Mouse (Mus musculus): ENCODE data around the gene Cops6. TPM values are rescaled to one million over a fixed set of nuclear protein-coding genes. Genes with fewer than 3 reads are reported as not detected.

Cops6 gene
- total RNA-seq (2021) = 100 to 1,000 TPM; 145 to 147 TPM
- long read RNA-seq, experiment 1, transcript Cops6-202 (10 exons, 1,098 nt) = minor isoform, 5 of 303 reads
- long read RNA-seq, experiment 1, transcript Cops6-201 (10 exons, 1,787 nt) = major isoform, 272 of 303 reads
- long read RNA-seq, experiment 1, partial matches to known transcripts = 10 of 303 reads
- long read RNA-seq, experiment 1, other reads (novel, unspliced or antisense) = 16 of 303 reads
- long read RNA-seq, experiment 2, transcript Cops6-202 (10 exons, 1,098 nt) = minor isoform, 9 of 266 reads
- long read RNA-seq, experiment 2, transcript Cops6-201 (10 exons, 1,787 nt) = major isoform, 236 of 266 reads
- long read RNA-seq, experiment 2, partial matches to known transcripts = 8 of 266 reads
- long read RNA-seq, experiment 2, other reads (novel, unspliced or antisense) = 13 of 266 reads

DNA sequence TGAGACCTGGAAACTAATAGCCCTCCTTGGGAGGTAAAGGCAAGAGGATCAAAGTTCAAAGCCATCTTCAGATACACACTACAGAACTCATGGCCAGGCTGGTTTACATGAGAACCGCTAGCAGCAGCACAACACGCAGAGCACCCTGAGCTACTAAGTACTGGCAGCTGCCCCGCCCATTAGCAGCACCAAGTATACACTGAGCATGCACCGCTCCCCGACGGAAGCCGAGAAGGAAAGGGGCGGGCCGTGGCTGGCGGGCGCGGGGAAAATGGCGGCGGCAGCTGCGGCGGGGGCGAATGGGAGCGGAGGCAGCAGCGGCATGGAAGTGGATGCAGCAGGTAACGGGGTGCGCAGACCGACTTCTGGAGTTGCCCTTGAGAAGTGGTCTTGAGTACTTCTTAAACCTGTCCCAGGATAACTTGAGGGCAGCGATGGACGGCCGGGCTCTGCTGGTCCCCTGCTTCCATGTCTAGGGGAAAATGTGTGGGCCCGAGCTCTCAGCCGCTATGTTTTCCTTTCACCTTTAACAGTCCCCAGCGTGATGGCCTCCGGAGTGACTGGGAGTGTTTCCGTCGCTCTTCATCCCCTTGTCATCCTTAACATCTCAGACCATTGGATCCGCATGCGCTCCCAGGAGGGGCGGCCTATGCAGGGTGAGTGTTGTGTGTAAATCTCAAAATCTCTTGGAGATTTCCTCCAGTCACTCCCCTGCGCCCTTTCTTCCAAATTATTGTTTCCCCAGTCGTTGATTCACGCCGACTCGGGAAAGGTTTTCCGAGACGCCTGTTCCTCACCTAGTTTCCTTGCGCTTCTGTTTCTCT is at the start of gene Cops6:
Gene Cops6 (plus strand): TSS at position 230 of the 824 bp plus-strand sequence.
- DNase-seq (ENCODE audit: low spot score in 2 of 2) = peak; percentile 91 to 92

DNA sequence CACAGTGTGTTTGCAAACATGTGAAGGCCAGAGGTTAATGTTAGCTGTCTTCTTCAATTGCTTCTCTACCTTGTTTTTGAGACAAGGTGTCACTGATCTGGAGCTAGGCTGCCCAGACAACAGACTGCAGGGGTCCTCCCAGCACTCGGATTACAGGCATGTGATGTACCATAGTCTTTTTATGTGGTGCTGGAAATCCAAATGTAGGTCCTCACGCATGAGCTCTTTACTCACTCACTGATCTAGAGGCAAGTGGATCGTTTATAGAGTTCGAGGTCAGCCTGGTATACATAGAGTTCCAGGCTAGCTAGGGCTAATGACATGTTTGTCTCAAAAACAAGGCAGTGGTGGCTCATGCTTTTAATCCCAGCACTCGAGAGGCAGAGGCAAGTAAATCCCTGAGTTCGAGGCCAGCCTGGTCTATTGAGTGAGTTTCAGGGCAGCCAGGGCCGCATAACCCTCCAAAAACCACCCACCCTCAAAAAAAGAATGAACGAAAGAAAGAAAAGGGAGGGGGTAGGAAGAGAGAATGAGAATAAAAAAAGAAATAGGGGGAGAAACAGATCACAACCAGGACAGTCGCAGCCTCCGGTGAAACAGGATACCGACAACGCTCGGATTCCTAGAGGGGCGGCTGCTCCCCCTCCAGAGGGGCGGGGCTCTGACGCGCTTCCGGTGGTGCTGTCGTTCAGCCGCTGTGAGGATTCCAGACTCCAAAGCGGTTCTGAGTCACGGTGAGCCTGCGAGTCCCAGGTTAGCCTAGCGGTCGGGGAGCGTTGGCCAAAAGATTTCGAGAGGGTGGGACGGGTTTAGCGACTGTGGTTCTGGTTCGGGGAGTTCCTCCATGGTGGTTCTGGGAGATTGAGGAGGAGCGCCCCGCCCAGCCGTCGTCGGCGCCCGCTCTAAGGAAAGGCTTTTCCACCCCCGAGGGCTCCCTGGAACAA is 44.3 kb upstream of the Cops6 start, which contains the start of gene Zscan21:
Gene Zscan21 (plus strand): TSS at position 649 of the 944 bp plus-strand sequence.
- DNase-seq (ENCODE audit: low spot score in 2 of 2) = peak; percentile 65 to 76

DNA sequence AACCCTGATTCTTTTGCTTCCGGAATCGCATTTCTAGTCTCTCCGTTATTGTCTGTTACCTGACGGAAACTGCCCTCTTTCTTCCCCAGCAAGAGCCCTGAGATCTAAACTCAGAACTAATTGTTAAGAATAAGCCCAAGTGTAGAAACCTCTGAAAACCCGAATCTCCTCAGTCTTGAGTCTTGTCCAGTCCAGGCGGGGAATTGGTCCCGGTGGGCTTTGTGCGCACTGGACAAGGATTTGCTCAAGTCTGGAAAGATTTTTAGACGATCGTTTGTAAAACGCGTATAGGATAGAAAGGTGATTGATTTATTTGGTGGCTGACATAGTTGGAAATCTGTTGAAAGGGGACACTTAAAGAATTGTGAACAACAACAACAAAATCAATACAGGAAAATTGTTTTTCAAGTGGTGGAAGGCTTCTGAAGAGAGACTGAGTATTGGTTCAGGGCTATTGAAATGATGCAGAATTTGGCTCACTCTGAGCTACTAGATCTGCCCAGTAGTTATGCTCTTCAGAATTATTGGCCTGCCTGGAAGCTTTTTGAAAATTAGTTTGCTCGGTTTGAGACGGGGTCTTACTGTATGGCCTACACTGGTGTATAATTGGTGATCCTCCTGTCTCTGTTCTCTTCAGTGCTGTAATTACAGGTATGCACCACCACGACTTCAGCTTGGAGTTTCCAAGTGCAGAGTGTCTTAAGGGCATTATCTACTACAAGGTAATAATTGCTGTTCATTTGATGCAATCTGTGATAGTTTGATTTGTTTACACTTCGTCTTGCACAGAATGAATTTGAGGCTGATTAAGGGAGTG is 43.5 kb upstream of the Cops6 start:
- no peak for DNase-seq (ENCODE audit: low spot score in 2 of 2)

DNA sequence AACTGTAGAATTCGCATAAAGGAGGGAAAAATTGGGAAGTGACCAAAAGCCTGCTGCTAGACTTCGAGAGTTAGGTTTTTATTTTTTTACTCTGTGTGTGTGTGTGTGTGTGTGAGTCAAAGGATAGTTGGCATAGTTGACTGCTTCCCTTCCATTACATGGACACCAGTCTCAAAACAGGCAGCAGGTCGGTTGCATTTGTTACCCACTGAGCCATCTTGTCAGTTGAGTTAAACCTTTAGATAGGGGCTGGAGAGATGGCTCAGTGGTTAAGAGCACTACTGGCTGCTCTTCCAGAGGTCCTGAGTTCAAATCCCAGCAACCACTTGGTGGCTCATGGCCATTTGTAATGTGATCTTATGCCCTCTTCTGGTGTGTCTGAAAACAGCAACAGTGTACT is 42.8 kb upstream of the Cops6 start:
- DNase-seq (ENCODE audit: low spot score in 2 of 2) = no peak

DNA sequence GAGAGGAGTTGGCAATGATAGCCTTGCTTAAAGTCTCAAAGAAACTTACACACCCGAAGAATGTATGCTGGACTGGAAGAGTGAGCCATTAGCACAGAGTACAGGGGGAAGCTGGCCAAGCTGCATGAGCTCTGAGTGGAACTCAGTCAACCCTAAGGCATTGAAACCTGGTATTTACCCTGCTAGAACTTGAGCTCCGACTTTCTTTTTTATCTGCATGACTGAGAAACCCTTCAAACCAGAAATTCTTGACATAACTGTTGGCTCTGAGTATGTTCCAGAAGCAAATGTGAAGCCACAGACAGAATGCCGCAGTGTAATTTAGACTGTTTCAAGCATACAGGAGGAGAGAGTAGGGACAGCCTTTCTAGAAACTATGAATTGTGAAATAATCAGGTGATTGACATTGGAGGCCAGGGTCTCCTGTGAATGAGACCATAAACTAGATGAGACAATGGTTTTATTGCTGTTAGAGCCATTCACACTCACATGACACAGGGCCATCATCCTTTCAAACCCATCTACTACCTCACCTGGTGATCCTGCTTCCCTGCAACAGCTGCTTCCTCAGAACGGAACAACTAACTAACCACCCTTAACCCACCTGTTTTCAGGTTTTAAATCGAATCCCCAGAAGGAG is 28.3 kb upstream of the Cops6 start:
- no peak for DNase-seq (ENCODE audit: low spot score in 2 of 2)

DNA sequence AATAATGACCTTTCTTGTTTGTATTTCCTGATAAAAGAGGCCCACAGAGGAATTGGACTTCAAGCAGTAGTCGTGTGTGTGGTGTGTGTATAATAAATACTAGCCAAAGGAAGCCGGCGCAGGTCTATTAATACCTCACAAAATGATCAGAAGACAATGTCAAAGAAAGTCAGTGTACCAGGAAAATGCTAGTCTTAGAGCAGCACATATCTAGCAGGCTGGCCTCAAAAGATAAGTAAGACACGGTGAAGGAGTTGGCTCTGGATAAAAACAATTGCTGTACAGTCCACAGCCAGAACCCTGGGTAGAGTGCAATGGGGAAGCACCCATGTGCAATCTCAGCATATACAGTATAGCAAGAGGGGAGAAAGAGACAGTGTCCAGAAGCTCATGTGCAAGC is 23.6 kb upstream of the Cops6 start:
- DNase-seq (ENCODE audit: low spot score in 2 of 2) = no peak

DNA sequence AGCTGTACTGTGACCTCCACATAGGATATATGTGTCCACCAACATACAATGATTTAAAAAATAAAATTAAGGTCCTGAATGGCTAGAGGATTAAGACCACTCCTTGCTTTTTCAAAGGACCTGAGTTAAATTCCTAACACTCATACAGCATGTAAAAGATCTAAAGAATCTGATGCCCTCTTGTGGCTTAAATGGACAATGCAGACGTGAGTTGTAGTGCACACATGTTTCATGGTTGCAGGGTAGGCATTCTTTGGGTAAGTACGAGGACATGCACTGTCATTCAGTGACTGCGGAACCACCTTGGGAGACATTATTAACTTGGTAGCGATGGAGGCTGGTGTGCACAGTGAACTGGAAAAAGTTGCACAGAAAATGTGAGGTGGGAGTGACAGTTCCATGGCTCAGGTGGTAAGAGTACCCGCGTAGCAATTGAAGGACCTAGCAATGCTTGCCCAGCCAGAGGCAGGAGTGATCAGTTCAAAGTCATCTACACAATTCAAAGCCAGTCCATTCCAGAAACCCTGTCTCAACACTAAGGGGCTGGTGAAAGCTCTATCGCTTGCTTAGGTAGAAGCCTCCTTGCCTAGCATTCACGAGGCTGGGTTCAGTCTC is 22.8 kb upstream of the Cops6 start:
- DNase-seq (ENCODE audit: low spot score in 2 of 2) = no peak

DNA sequence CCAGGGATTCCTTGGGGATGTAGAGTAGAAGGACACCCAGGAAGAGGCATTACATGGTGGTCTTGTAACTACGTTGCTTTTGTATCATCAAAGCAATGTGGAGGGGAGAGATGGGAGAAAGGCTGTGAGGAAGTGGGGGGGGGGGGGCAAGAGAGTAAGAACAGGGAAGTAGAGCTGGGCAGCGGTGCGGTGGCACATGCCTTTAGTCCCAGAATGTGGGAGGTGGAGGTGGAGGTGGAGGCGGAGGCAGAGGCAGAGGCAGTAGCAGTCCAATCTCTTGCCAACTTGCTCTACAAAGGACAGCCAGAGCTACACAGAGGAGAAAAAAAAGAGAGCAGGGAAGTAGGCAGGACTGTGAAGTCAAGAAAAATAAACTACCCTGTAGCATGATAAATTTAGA is 22.3 kb upstream of the Cops6 start:
- DNase-seq (ENCODE audit: low spot score in 2 of 2) = no peak

DNA sequence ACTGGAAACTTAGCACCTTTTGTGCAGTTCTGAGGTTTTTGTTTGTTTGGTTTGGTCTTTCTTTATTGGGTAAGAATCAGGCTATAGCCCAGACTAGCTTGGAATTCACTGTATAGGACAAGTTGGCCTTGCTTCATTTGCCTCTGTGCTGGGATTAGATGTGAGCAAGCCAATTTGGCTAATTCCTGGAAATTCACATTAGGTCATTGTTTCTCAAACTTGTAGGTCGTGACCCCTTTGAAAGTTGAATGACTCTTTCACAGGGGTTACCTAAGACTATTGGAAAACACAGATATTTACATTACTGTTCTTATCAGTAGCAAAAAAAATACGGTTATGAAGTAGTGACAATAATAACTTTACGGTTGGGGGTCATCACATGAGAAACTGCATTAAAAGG is 6.5 kb upstream of the Cops6 start:
- DNase-seq (ENCODE audit: low spot score in 2 of 2) = no peak

DNA sequence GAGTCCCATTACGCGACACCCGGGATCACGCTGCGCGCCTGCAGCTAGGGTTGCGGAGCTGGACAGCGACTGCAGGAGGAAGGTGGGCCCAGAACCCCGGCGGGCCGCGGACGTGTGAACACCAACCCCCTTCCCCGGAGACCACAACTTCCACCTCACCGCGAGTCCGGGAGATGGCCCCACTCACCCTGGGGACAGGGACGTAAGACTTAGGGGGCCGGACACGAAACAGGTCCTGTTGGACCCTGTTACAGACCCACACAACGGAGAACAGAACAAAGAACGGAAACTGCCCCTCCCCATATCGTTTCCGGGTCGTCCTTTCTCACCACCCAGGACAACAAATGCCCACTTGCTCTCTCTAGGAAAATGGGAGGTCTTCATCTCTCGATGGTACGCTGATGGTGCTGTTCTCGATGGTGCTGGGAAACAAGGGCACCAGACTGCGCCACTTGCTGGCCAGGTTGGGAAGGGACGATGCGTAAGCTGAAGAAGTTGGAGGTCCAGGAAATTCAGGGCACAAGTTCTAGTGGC is 5.4 kb upstream of the Cops6 start, which contains the start of gene Zfp113:
Gene Zfp113 (minus strand): TSS at position 302 of the 534 bp plus-strand sequence.
- DNase-seq (ENCODE audit: low spot score in 2 of 2) = peak; percentile 49 to 72

DNA sequence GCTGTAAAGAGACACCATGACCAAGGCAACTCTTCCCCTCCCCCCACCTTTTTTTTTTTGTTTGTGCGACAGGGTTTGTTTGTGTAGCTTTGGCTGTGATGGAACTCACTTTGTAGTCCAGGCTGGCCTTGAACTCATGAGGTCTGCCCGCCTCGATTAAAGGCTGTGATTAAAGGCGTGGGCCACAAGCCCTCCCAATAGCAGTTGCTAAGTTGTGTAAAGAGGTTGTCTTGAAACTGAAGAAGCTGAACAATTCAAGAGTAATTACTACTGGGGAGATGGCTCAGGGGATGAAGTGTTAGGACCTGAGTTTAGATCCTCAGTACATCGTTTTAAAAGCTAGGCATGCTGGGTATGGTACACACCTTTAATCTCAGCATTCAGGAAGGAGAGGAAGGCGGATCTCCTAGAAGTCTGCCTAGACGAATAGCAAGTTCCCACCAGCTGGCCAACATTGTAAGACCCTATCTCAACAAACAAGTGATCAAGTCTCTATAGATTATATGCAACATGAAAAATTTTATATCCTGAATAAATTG is 578 bp upstream of the Cops6 start:
- DNase-seq (ENCODE audit: low spot score in 2 of 2) = no peak

DNA sequence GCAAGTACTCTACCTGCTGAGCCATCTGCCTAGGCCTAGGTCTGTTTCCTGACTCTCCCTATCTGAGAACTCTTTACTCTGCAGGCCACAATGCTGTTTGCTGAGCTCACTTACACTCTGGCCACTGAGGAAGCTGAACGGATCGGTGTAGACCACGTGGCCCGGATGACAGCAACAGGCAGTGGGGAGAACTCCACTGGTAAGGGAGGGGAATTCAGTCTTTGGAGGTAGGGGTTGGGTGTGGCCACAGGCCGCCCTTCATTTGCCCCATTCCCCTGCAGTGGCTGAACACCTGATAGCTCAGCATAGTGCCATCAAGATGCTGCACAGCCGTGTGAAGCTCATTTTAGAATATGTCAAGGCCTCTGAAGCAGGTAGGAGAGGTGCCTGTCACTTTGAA is 2.2 kb downstream of the Cops6 start:
- no peak for DNase-seq (ENCODE audit: low spot score in 2 of 2)

DNA sequence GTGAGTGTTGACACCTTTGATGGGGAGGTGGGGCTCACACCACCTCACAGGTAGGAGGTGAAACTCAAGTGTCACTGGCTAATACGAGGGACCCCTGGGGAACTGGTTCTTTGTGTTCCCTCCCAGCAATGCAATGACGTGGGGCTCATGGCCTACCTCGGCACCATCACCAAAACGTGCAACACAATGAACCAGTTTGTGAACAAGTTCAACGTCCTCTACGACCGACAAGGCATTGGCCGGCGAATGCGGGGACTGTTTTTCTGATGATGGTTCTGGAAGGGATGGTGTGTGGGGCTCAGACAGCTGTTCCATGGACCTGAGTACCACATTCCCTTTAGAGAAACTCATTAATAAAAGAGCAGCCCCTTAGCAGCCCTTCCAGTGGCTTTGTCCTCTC is 2.7 kb downstream of the Cops6 start:
- no peak for DNase-seq (ENCODE audit: low spot score in 2 of 2)

DNA sequence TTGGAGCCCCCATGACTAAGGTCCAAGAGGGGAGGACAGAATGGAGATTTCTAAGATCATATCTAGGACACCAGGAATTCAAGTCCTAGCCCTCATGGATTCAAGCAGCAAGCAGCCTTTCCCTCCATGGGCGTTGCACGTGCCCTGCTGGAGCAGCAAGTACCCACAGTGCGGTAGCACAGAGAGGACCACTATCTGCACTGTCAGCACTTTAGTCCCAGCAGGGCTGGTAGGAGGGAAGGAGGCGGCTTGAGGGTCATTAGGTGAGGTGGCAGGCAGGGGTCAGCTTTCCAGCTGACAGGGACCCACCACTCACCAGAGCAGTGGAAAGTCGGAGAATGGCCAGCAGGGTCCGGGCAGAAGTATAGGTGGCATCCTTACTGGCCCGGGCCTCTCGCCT is 4.7 kb downstream of the Cops6 start:
- no peak for DNase-seq (ENCODE audit: low spot score in 2 of 2)

DNA sequence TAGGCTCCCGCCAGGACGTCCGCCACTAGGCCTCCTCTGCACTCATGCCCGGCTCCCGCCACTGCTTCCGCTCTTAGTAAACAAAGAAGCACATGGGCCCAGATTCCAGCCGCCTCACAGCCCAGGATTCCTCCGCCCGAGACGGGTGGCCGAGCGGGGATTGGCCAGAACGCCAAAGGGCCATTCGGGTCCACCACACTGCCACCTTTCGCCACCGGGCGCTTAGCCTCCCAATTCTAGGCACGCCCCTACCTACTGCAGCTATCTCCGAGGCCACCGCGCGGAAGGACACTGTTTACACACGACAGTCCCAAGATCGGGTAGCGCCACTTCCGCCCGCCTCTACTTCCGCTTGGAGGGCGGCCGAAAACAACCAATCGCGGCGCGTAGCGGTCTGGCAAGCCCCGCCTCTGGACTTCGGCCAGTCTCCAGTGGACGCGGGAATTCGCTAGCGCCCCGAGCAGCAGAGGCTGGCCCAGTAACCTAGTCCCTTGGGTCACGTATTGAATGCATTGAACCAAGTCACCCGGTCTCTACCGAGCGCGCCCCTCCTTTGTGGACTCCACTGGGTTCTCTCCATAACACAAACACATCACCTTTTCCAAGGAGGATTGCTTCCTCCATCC is 10.2 kb downstream of the Cops6 start:
- peak; percentile 90 to 95 for DNase-seq (ENCODE audit: low spot score in 2 of 2)

DNA sequence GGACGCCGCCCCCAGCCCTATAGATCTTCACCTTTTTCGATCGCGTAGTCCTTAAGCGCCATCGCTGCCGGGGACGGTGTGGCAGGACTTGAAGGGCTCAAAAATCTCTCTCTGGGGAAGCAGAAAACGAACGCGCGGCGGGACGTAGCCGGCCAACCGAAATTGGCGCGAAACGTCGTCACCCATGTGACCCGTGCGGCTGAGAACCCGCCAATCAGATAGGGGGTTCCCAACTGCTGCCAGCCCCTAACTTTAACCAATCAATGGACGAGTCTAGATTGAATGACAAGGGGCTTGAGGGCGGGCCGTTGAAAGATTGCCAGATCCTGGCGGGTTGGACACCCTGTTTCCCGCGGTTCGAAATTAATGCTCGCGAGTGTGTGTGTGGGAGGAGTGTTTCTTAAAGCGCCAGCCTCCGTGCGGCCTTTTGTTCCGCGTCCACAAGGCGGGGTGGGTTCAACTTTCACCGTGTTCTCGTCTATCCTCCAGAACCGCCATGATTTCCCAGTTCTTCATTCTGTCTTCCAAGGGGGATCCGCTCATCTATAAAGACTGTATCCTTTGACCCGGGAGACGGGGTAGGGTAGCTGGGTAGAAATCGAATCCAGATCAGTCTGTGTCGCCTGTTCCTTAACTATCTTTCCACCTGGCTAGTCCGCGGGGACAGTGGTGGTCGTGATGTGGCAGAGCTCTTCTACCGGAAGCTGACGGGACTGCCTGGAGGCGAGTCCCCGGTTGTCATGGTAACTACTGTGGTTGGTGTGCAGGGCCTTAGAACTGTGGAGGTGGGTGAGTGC is 11.0 kb downstream of the Cops6 start, which contains the start of the genes Ap4m1 and Mcm7:
Gene Ap4m1 (plus strand): TSS at position 308 of the 797 bp plus-strand sequence.
Gene Mcm7 (minus strand): TSS at position 728 of the 797 bp plus-strand sequence.
- DNase-seq (ENCODE audit: low spot score in 2 of 2) = peak; percentile 90 to 92

DNA sequence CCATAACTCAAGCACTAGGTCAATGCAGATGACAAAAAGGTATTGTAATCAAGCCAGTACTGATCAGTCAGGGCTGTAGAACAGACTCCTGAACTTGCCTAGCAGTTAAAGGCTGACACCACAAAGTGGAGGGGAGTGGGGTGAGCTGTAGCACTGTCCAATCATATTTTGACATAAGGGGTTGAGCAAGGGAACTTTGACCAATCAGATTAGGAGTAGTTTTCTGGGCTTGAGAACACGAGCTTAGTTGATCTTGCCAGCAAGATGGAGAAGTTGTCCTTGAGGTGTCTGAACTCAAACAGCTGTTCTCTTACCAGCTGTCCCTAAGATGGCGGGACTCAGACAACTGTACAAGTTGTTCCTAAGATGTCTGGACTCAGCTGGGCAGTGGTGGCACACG is 12.3 kb downstream of the Cops6 start:
- no peak for DNase-seq (ENCODE audit: low spot score in 2 of 2)

All from adrenal gland, postnatal 4 days (tissue).